ENCODE assay signal across 17 mouse cellular contexts in the genomic region with DNA sequence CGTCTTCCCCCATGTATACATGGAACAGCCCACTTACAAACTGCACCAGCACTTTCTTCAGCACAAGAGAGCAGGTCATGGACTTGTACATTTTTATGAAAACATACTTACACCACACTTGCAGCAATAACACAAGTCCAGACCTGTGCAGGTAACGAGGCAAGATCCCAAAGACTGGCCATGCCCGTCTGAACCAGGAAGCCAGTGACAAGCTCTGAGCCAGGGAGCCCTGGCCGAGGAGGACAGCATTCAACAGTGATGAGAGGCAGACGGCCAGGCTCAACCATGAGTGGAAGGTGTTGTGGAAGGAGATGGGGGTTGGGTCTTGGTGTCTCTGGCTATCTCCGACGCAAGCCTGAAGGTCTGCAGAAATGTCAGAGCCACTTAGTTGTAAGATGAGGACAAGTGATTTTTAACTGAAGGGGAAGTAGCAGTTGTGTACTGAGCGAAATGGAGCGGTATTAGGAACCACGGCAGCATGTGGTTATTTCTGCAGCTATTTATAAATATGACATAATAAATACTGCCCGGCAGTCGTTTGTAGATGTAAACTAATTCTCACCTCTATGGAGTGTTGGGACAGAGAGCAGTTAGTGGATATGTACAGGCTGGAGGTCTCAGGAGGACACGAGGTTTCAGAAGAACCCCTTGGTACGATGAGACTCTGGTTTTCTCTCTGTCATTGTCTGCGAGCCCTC. TPM values are rescaled to one million over a fixed set of nuclear protein-coding genes. Genes with fewer than 3 reads are reported as not detected.
DNase-seq lines count a peak whose midpoint lies in the region; ATAC-seq and TF ChIP-seq lines count a peak whose summit lies in the region.
"Had no signal": no experiment of that assay in that cellular context is flagged by ENCODE, and none has a peak within 500 bp of the region (broad histone marks: within the 10 kb centered on the region; RNA-seq: fewer than 3 reads in every experiment).

No protein-coding gene starts in this region.

- no peak overlapping the region for H3K4me3 ChIP-seq in forebrain, embryonic 11.5 days (ENCODE audit: low read depth, low read length)
- H3K4me3 ChIP-seq in forebrain, embryonic 14.5 days (ENCODE audit: low read depth, low read length), result no peak overlapping the region
- H3K4me3 ChIP-seq in liver, embryonic 15.5 days (replicated peaks), result no peak overlapping the region
- no peak overlapping the region for H3K4me3 ChIP-seq in stomach, postnatal 0 days (ENCODE audit: low read depth, low read length)
- H3K4me3 ChIP-seq: embryonic facial prominence, embryonic 10.5 days; forebrain, embryonic 10.5 days; hindbrain, embryonic 13.5 days; limb, embryonic 12.5 days had no signal

- H3K27ac ChIP-seq in forebrain, embryonic 11.5 days (ENCODE audit: low read depth, low read length), result no peak overlapping the region
- no peak overlapping the region for H3K27ac ChIP-seq in forebrain, embryonic 14.5 days (ENCODE audit: low read depth, low read length)
- H3K27ac ChIP-seq in liver, embryonic 15.5 days (replicated peaks), result peak overlapping the region; percentile 68
- peak overlapping the region; percentile 45; the same call in 1 of the 2 replicates for H3K27ac ChIP-seq in stomach, postnatal 0 days (replicated peaks)
- H3K27ac ChIP-seq: embryonic facial prominence, embryonic 10.5 days; forebrain, embryonic 10.5 days; hindbrain, embryonic 13.5 days; limb, embryonic 12.5 days had no signal

- DNase-seq in forebrain, embryonic 11.5 days (ENCODE audit: low spot score), result peak; percentile 33
- DNase-seq in forebrain, embryonic 14.5 days (ENCODE audit: low spot score), result no peak
- peak; percentile 59 for DNase-seq in urinary bladder, postnatal 14 days (ENCODE audit: low spot score)
- DNase-seq in urinary bladder, adult 2 months (ENCODE audit: low spot score), result no peak
- no peak for DNase-seq in stomach, postnatal 0 days (ENCODE audit: low spot score)
- DNase-seq in lung, postnatal 4 days, result no peak
- DNase-seq in left cerebral cortex, postnatal 10 days (ENCODE audit: extremely low spot score in 1 of 2, low spot score in 2 of 2), result no peak
- DNase-seq: adrenal gland, postnatal 25 days; cerebellum, adult 18-20 months; kidney, adult 11 months; layer of hippocampus, postnatal 36 days had no signal

- ATAC-seq in forebrain, embryonic 11.5 days (replicated peaks; ENCODE audit: low FRiP score), result no peak
- ATAC-seq in forebrain, embryonic 14.5 days, result no peak
- ATAC-seq in liver, embryonic 15.5 days (ENCODE audit: insufficient read depth), result no peak
- ATAC-seq in stomach, postnatal 0 days (ENCODE audit: low FRiP score, low TSS enrichment), result no peak

- no peaks in the 10 kb centered on the region for H3K36me3 ChIP-seq in forebrain, embryonic 11.5 days (ENCODE audit: control insufficient read depth, insufficient read depth, low read length)
- no peaks in the 10 kb centered on the region for H3K36me3 ChIP-seq in forebrain, embryonic 14.5 days (ENCODE audit: control insufficient read depth, insufficient read depth, low read length)
- peaks cover 56% of the 10 kb centered on the region for H3K36me3 ChIP-seq in liver, embryonic 15.5 days (replicated peaks)
- H3K36me3 ChIP-seq in stomach, postnatal 0 days (ENCODE audit: control insufficient read depth, insufficient read depth, low read length), result no peaks in the 10 kb centered on the region; the same call in 1 of the 2 replicates
- H3K36me3 ChIP-seq: embryonic facial prominence, embryonic 10.5 days; forebrain, embryonic 10.5 days; hindbrain, embryonic 13.5 days; limb, embryonic 12.5 days had no signal

- 88% methylated on average over 15 of the region's 15 CpGs for WGBS in forebrain, embryonic 11.5 days
- WGBS in forebrain, embryonic 14.5 days, result 89% methylated on average over 15 of the region's 15 CpGs
- 40% methylated on average over 15 of the region's 15 CpGs for WGBS in liver, embryonic 15.5 days (ENCODE audit: insufficient replicate concordance)
- WGBS in stomach, postnatal 0 days, result 63% methylated on average over 15 of the region's 15 CpGs

- H3K9me3 ChIP-seq in forebrain, embryonic 11.5 days (ENCODE audit: control insufficient read depth, low read length), result no peaks in the 10 kb centered on the region
- H3K9me3 ChIP-seq in forebrain, embryonic 14.5 days (replicated peaks; ENCODE audit: control insufficient read depth, low read length), result no peaks in the 10 kb centered on the region
- H3K9me3 ChIP-seq in liver, embryonic 15.5 days (replicated peaks), result no peaks in the 10 kb centered on the region
- H3K9me3 ChIP-seq in stomach, postnatal 0 days (ENCODE audit: control insufficient read depth, low read length), result no peaks in the 10 kb centered on the region
- H3K9me3 ChIP-seq: embryonic facial prominence, embryonic 10.5 days; forebrain, embryonic 10.5 days; G1E; hindbrain, embryonic 13.5 days; limb, embryonic 12.5 days had no signal

- intact Hi-C loops in left cerebral cortex, postnatal 10 days (cut with DNase I), result no loop called here

- no peak overlapping the region for H3K9ac ChIP-seq in forebrain, embryonic 11.5 days (ENCODE audit: low read length)
- no peak overlapping the region for H3K9ac ChIP-seq in forebrain, embryonic 14.5 days (ENCODE audit: low read length)
- H3K9ac ChIP-seq in liver, embryonic 15.5 days, result peak overlapping the region; percentile 30; the same call in 1 of the 2 replicates
- no peak overlapping the region for H3K9ac ChIP-seq in stomach, postnatal 0 days (ENCODE audit: low read length)
- H3K9ac ChIP-seq: hindbrain, embryonic 13.5 days; limb, embryonic 12.5 days had no signal

- H3K4me1 ChIP-seq in forebrain, embryonic 11.5 days (replicated peaks; ENCODE audit: control insufficient read depth, insufficient read depth, low read length), result peaks cover 2% of the 10 kb centered on the region; the same call in 1 of the 2 replicates
- H3K4me1 ChIP-seq in forebrain, embryonic 14.5 days (ENCODE audit: control insufficient read depth, insufficient read depth, low read length), result no peaks in the 10 kb centered on the region
- H3K4me1 ChIP-seq in liver, embryonic 15.5 days (replicated peaks), result peaks cover 83% of the 10 kb centered on the region
- H3K4me1 ChIP-seq in stomach, postnatal 0 days (replicated peaks; ENCODE audit: control insufficient read depth, insufficient read depth), result peaks cover 1% of the 10 kb centered on the region; the same call in 1 of the 2 replicates

- TF ChIP-seq EP300 in stomach, postnatal 0 days (optimal IDR thresholded peaks at IDR 0.05), result no peak

- H3K27me3 ChIP-seq in forebrain, embryonic 11.5 days (ENCODE audit: control insufficient read depth, insufficient read depth, low read length), result no peaks in the 10 kb centered on the region
- H3K27me3 ChIP-seq in forebrain, embryonic 14.5 days (replicated peaks; ENCODE audit: control insufficient read depth, insufficient read depth, low read length), result no peaks in the 10 kb centered on the region
- no peaks in the 10 kb centered on the region for H3K27me3 ChIP-seq in liver, embryonic 15.5 days
- H3K27me3 ChIP-seq in stomach, postnatal 0 days (ENCODE audit: control insufficient read depth, insufficient read depth, low read length), result no peaks in the 10 kb centered on the region
- H3K27me3 ChIP-seq: hindbrain, embryonic 13.5 days; limb, embryonic 12.5 days had no signal

- no peak for TF ChIP-seq CTCF in stomach, postnatal 0 days (IDR thresholded peaks at IDR 0.05; ENCODE audit: low read depth)

- no peak overlapping the region for H3K4me2 ChIP-seq in forebrain, embryonic 11.5 days (ENCODE audit: low read depth, low read length, severe bottlenecking)
- H3K4me2 ChIP-seq in forebrain, embryonic 14.5 days (ENCODE audit: low read length), result no peak overlapping the region
- H3K4me2 ChIP-seq in liver, embryonic 15.5 days, result peak overlapping the region; percentile 17; the same call in 1 of the 2 replicates
- H3K4me2 ChIP-seq in stomach, postnatal 0 days (replicated peaks; ENCODE audit: low read depth), result no peak overlapping the region
- H3K4me2 ChIP-seq: hindbrain, embryonic 13.5 days; limb, embryonic 12.5 days had no signal

RNA-seq across cellular contexts. Expression of gene Acsl1, which starts 26.6 kb away (rescaled TPM):
- polyA plus RNA-seq in forebrain, embryonic 11.5 days (2014; fragmentation: Nextera tagmentation; extraction: Ambion mirVana), result 6.2 and 6.7 TPM in 2 replicates
- 8.8 and 10.0 TPM in 2 replicates for polyA plus RNA-seq in forebrain, embryonic 14.5 days (2014; fragmentation: Nextera tagmentation; extraction: Ambion mirVana)
- polyA plus RNA-seq in urinary bladder, adult 2 months (2012; rRNA removed), result 44.2 and 46.6 TPM in 2 replicates
- polyA plus RNA-seq in liver, embryonic 15.5 days (2015; fragmentation: Nextera tagmentation; extraction: Ambion mirVana), result 106 and 125 TPM in 2 replicates
- polyA plus RNA-seq in stomach, postnatal 0 days (2015; fragmentation: Nextera tagmentation; extraction: Ambion mirVana), result 47.4 and 47.5 TPM in 2 replicates
- 10 to 100 TPM; 46.5 to 48.4 TPM for total RNA-seq in left cerebral cortex, postnatal 10 days (2021)

RNA-seq across cellular contexts. Expression of gene Cenpu, which starts 54.4 kb away (rescaled TPM):
- 32.6 and 35.2 TPM in 2 replicates for polyA plus RNA-seq in forebrain, embryonic 11.5 days (2014; fragmentation: Nextera tagmentation; extraction: Ambion mirVana)
- 16.3 and 19.6 TPM in 2 replicates for polyA plus RNA-seq in forebrain, embryonic 14.5 days (2014; fragmentation: Nextera tagmentation; extraction: Ambion mirVana)
- 0.86 and 1.4 TPM in 2 replicates for polyA plus RNA-seq in urinary bladder, adult 2 months (2012; rRNA removed)
- polyA plus RNA-seq in liver, embryonic 15.5 days (2015; fragmentation: Nextera tagmentation; extraction: Ambion mirVana), result 13.9 and 14.7 TPM in 2 replicates
- polyA plus RNA-seq in stomach, postnatal 0 days (2015; fragmentation: Nextera tagmentation; extraction: Ambion mirVana), result 5.4 and 7.3 TPM in 2 replicates
- 1 to 10 TPM; 2.7 to 3.6 TPM for total RNA-seq in left cerebral cortex, postnatal 10 days (2021)

Comparison
In these comparisons a context has a peak if more than half of its experiments do, and no peak if none do; other contexts are left out.
1. DNase-seq: peak in forebrain, embryonic 11.5 days (single experiment) and urinary bladder, postnatal 14 days (single experiment); none in forebrain, embryonic 14.5 days (single experiment), urinary bladder, adult 2 months (single experiment), stomach, postnatal 0 days (single experiment), lung, postnatal 4 days (0 of 2) and left cerebral cortex, postnatal 10 days (0 of 2).
2. H3K27ac ChIP-seq: peak in liver, embryonic 15.5 days (single experiment) and stomach, postnatal 0 days (single experiment); none in forebrain, embryonic 11.5 days (single experiment) and forebrain, embryonic 14.5 days (single experiment).